Mouse (Mus musculus): ENCODE data around the gene Slc28a2. TPM values are rescaled to one million over a fixed set of nuclear protein-coding genes. Genes with fewer than 3 reads are reported as not detected.
"Not testable (repeated sequence)": the region's sequence is repeated elsewhere in the genome, so short reads cannot be mapped to it uniquely, and the experiment has no call there.

Slc28a2 gene
- polyA plus RNA-seq, 1 experiment = 24.8 TPM

DNA sequence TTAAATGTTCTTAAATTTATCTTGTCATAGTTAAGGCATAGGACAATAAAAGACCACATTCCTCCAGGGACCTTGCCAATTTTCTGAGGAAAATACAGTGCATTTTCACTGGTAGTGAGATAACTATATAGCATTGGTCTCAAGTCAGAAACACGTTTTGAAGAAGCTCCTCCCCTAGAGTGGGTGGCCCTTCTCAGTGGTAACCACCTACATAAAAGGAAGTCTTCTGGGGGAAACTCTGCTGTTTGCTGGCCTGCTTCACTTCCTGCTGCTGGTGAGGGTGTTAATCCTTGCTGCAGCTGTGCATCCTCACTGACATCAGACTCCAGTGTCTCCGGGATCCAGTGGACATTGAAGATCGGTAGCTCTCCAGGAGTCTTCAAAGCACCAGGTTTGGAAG is 14.2 kb downstream of the Slc28a2 start:
- not testable (repeated sequence) for H3K27me3 ChIP-seq (ENCODE audit: control insufficient read depth, insufficient read depth, low read length); H3K36me3 ChIP-seq (ENCODE audit: control insufficient read depth, insufficient read depth, low read length); H3K4me1 ChIP-seq (ENCODE audit: control insufficient read depth, insufficient read depth, insufficient read length); H3K27ac ChIP-seq (ENCODE audit: insufficient read depth, low read length); H3K4me3 ChIP-seq (ENCODE audit: extremely low read depth, insufficient read depth, insufficient read length)
- 0% methylated on average over 1 of the region's 3 CpGs for WGBS
- peak in 1 of 2 experiments; percentile 52 for DNase-seq (ENCODE audit: low read depth in 1 of 2, low spot score in 2 of 2)

DNA sequence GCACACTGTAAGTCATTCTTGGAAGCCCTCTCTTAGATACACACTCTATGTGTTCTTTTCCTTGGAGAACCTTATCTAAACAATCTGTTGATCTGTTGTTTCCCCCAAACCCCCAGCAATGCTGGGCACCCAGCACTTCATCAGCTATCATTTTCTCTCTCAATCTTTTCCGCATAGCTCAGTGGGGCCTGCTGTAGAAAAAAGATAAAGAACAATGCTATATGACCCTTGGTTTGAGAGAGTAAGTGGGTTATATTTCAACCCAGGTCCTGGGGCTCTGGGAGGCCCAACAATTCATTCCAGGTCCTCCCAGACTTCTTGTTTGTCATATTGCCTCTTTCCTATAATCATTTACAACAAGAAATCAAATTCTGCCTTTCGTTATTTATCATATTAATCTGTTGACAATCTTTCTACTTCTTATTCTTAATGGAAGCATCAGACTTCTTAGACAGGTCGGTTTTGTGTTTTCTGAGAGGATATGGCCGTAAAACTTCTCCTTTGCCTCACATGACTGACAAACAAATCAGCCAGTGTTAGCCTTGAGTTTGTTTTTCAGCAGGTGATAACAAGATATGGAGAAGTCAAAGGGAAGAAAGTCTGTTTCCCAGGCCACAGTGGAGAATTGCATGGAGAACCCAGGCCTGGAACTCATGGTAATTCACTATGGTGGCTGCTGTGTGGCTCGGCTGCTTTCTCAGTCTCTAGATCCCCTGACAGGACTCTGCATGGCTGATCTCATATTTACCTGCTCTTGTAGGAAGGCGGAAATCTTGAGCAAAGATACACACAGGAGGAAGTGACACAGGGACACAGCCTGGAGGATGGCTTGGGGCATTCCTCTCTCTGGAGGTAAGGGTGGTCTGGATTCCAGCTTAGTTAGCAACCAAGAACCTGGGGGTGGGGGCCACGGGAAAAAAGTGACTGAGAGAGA is 15.0 kb downstream of the Slc28a2 start:
- H3K4me3 ChIP-seq (ENCODE audit: extremely low read depth, insufficient read depth, insufficient read length) = peak overlapping the region; percentile 49
- no peaks in the 10 kb centered on the region for H3K27me3 ChIP-seq (ENCODE audit: control insufficient read depth, insufficient read depth, low read length)
- WGBS = 62% methylated on average over 7 of the region's 7 CpGs
- no peak for DNase-seq (ENCODE audit: low read depth in 1 of 2, low spot score in 2 of 2)
- peaks cover 2% of the 10 kb centered on the region; the same call in 1 of the 2 replicates for H3K36me3 ChIP-seq (ENCODE audit: control insufficient read depth, insufficient read depth, low read length)
- no peaks in the 10 kb centered on the region for H3K4me1 ChIP-seq (ENCODE audit: control insufficient read depth, insufficient read depth, insufficient read length)
- no peak for TF ChIP-seq POLR2A (IDR thresholded peaks at IDR 0.05; ENCODE audit: low read depth, low read length)
- TF ChIP-seq CTCF (IDR thresholded peaks at IDR 0.05; ENCODE audit: extremely low read depth, insufficient read depth, insufficient read length, insufficient replicate concordance) = no peak
- peak overlapping the region; percentile 56 for H3K27ac ChIP-seq (ENCODE audit: insufficient read depth, low read length)

DNA sequence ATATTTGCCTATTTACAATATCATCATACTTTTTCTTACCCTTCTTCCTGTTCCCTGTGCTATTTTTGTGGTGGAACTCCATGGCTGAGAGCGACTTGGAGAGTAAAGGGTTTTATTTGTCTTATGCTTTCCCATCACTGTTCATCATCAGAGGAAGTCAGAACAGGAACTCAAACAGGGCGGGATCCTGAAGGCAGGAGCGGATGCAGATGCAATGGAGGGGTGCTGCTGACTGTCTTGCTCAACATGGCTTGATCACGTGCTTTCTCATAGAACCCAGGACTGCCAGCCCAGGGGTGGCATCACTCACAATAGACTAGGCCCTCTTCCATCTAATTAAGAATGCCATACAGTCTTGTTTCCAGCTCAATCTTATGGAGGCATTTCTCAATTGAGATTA is 24.1 kb downstream of the Slc28a2 start:
- H3K27me3 ChIP-seq (ENCODE audit: control insufficient read depth, insufficient read depth, low read length) = no peaks in the 10 kb centered on the region
- no peaks in the 10 kb centered on the region for H3K4me1 ChIP-seq (ENCODE audit: control insufficient read depth, insufficient read depth, insufficient read length)
- TF ChIP-seq CTCF (IDR thresholded peaks at IDR 0.05; ENCODE audit: extremely low read depth, insufficient read depth, insufficient read length, insufficient replicate concordance) (no peak), POLR2A (IDR thresholded peaks at IDR 0.05; ENCODE audit: low read depth, low read length) (no peak)
- no peak overlapping the region for H3K4me3 ChIP-seq (ENCODE audit: extremely low read depth, insufficient read depth, insufficient read length)
- H3K27ac ChIP-seq (ENCODE audit: insufficient read depth, low read length) = no peak overlapping the region
- WGBS = 86% methylated on average over 4 of the region's 4 CpGs
- H3K36me3 ChIP-seq (ENCODE audit: control insufficient read depth, insufficient read depth, low read length) = peaks cover 32% of the 10 kb centered on the region
- DNase-seq (ENCODE audit: low read depth in 1 of 2, low spot score in 2 of 2) = no peak

DNA sequence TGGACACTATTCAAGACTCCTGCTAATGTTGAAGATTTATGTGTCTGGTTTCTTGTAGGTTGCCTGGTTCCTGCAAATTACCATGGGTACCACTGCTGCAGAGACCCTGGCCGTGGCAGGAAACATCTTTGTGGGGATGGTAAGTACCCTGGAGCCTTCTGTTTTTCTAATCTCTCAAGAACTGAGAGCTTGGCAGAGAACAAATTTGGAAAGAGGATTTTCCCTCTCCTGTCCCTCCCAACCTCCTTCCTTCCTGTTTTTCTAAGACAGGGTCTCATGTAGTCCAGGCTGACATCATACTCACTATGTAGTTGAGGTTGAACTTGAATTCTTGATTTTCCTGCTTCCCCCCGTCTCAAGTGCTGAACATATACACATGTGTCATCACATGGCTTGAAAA is 26.1 kb downstream of the Slc28a2 start:
- 53% methylated on average over 2 of the region's 2 CpGs for WGBS
- Histone ChIP-seq H3K27me3 (ENCODE audit: control insufficient read depth, insufficient read depth, low read length) (no peaks in the 10 kb centered on the region), H3K27ac (ENCODE audit: insufficient read depth, low read length) (no peak overlapping the region), H3K4me1 (ENCODE audit: control insufficient read depth, insufficient read depth, insufficient read length) (no peaks in the 10 kb centered on the region), H3K36me3 (ENCODE audit: control insufficient read depth, insufficient read depth, low read length) (peaks cover 37% of the 10 kb centered on the region), H3K4me3 (ENCODE audit: extremely low read depth, insufficient read depth, insufficient read length) (no peak overlapping the region)
- TF ChIP-seq POLR2A (IDR thresholded peaks at IDR 0.05; ENCODE audit: low read depth, low read length) (no peak), CTCF (IDR thresholded peaks at IDR 0.05; ENCODE audit: extremely low read depth, insufficient read depth, insufficient read length, insufficient replicate concordance) (no peak)
- no peak for DNase-seq (ENCODE audit: low read depth in 1 of 2, low spot score in 2 of 2)

DNA sequence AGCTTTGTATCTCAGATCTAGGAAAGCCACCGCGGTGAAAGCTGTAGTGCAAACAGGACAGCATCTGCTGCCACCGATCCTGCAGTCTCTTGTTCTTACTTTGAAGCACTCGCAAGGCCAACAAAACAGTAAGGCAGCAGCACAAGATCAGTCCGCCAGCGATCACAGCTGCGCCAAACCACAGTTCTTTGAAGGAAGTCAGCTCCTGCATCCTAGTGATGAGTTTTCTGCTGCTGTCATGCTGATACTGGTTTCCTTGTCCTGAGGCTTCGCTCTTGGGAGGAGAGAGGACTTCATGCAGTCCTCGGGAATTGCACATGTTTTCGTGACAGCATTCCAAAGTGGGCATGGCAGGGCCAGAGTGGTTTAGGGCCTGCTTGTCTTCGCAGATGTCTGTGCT is 40.6 kb downstream of the Slc28a2 start:
- H3K27ac ChIP-seq (ENCODE audit: insufficient read depth, low read length) = 0 out of 2 replicates have a peak overlapping the region, but pooled peaks have one; percentile 12
- WGBS = 41% methylated on average over 11 of the region's 11 CpGs
- TF ChIP-seq CTCF (IDR thresholded peaks at IDR 0.05; ENCODE audit: extremely low read depth, insufficient read depth, insufficient read length, insufficient replicate concordance) (no peak), POLR2A (IDR thresholded peaks at IDR 0.05; ENCODE audit: low read depth, low read length) (no peak)

DNA sequence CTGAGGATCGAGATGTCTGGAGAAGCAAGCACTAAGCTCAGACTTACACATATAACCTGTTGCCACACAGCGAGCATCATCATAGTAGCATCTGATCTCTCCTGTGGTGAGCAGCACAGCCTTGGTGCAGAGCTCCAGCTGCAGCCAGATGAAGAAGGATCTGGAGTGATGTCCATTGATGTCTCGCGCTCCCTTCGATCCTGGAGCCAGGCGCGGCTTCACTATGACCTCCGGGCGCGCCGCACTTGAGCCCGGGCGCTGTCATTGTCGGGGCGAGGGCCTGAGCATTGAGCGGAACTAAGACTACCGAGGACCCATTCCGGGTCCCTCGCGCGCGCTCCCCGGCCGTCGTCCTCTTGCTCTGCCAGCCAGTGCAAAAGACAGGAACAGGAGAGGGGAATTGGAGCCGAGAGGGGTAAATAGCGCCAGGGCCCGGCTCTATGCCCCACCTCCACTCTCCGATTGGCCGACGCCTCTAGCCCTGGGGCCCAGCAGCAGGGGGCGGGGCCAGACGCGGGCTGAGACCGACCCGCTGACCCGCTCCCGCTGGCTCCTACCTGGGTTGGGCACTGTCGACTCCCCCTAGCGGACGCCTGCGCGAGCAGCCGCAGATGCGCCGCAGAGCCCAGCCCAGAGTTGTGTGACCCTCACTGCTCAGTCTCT is 41.2 kb downstream of the Slc28a2 start:
- peaks cover 2% of the 10 kb centered on the region; the same call in 1 of the 2 replicates for H3K4me1 ChIP-seq (ENCODE audit: control insufficient read depth, insufficient read depth, insufficient read length)
- peak; percentile 21; the same call in 1 of the 2 replicates for TF ChIP-seq POLR2A (IDR thresholded peaks at IDR 0.05; ENCODE audit: low read depth, low read length)
- TF ChIP-seq CTCF (IDR thresholded peaks at IDR 0.05; ENCODE audit: extremely low read depth, insufficient read depth, insufficient read length, insufficient replicate concordance) = peak; percentile 87
- peak; percentile 78 to 94 for DNase-seq (ENCODE audit: low read depth in 1 of 2, low spot score in 2 of 2)
- H3K27me3 ChIP-seq (ENCODE audit: control insufficient read depth, insufficient read depth, low read length) = no peaks in the 10 kb centered on the region
- H3K4me3 ChIP-seq (ENCODE audit: extremely low read depth, insufficient read depth, insufficient read length) = peak overlapping the region; percentile 69
- no peaks in the 10 kb centered on the region for H3K36me3 ChIP-seq (ENCODE audit: control insufficient read depth, insufficient read depth, low read length)
- WGBS = 2% methylated on average over 46 of the region's 46 CpGs
- peak overlapping the region; percentile 12 for H3K27ac ChIP-seq (ENCODE audit: insufficient read depth, low read length)

More for the DNA sequence above, 40.6 kb downstream of the Slc28a2 start:
- no peaks in the 10 kb centered on the region for H3K27me3 ChIP-seq (ENCODE audit: control insufficient read depth, insufficient read depth, low read length)
- H3K36me3 ChIP-seq (ENCODE audit: control insufficient read depth, insufficient read depth, low read length) = no peaks in the 10 kb centered on the region
- peak in 1 of 2 experiments; percentile 10 for DNase-seq (ENCODE audit: low read depth in 1 of 2, low spot score in 2 of 2)
- H3K4me1 ChIP-seq (ENCODE audit: control insufficient read depth, insufficient read depth, insufficient read length) = peaks cover 2% of the 10 kb centered on the region; the same call in 1 of the 2 replicates
- peak overlapping the region; percentile 69; the same call in 1 of the 2 replicates for H3K4me3 ChIP-seq (ENCODE audit: extremely low read depth, insufficient read depth, insufficient read length)

Data from spleen, adult 2 months (tissue).